Mouse (Mus musculus) heart, embryonic 12.5 days (tissue): Measurements from ENCODE around the gene Ptprt. TPM values are rescaled to one million over a fixed set of nuclear protein-coding genes. Genes with fewer than 3 reads are reported as not detected.

ENCODE experiments used
- ATAC-seq: fragments of 200-750 bp; cut with Nextera tagmentation; 2 replicates; pipeline ENCODE4 v1.8.0; 2017; ENCODE audit warnings: moderate TSS enrichment, moderate library complexity; ENCODE audit not compliant: insufficient number of reproducible peaks, low FRiP score
- H3K27ac ChIP-seq: fragments of 300-500 bp; sonication (generic); 2 replicates; pipeline ENCODE4 v1.5.1; 2016; ENCODE audit warnings: mild to moderate bottlenecking, moderate library complexity; ENCODE audit not compliant: poor library complexity, severe bottlenecking
- H3K27me3 ChIP-seq: fragments of 300-500 bp; sonication (generic); replicated peaks from 2 replicates; pipeline ENCODE4 v1.6.1; 2016; ENCODE audit warnings: mild to moderate bottlenecking, moderate library complexity
- H3K36me3 ChIP-seq: fragments of 300-500 bp; sonication (generic); 2 replicates; pipeline ENCODE4 v1.6.1; 2016; ENCODE audit warnings: mild to moderate bottlenecking, moderate library complexity
- H3K4me1 ChIP-seq: fragments of 300-500 bp; sonication (generic); replicated peaks from 2 replicates; pipeline ENCODE4 v1.6.1; 2016; ENCODE audit warnings: mild to moderate bottlenecking
- H3K4me2 ChIP-seq: fragments of 300-500 bp; sonication (generic); 2 replicates; pipeline ENCODE4 v1.6.1; 2016; ENCODE audit warnings: mild to moderate bottlenecking, moderate library complexity
- H3K4me3 ChIP-seq: fragments of 300-500 bp; sonication (generic); 2 replicates; pipeline ENCODE4 v1.5.1; 2016; ENCODE audit warnings: mild to moderate bottlenecking
- H3K9ac ChIP-seq: fragments of 300-500 bp; sonication (generic); 2 replicates; pipeline ENCODE4 v1.6.1; 2016; ENCODE audit warnings: mild to moderate bottlenecking, moderate library complexity
- H3K9me3 ChIP-seq: fragments of 300-500 bp; sonication (generic); replicated peaks from 2 replicates; pipeline ENCODE4 v1.6.1; 2016; ENCODE audit warnings: mild to moderate bottlenecking, moderate library complexity
- WGBS: fragments of 180-500 bp; shearing (Covaris S2); methylation state at CpG from one replicate; pipeline ENCODE4 v1.1.7; 2016; 5-methylcytosine and 5-hydroxymethylcytosine counted together
- polyA plus RNA-seq: library from polyadenylated mRNA; unstranded; fragments of >200 nt; fragmentation: Nextera tagmentation; extraction: Ambion mirVana; gene quantifications from 2 replicates; pipeline ENCODE4 v1.2.1, GENCODE M21; 2016

The Ptprt gene
- polyA plus RNA-seq, 1 experiment from 2014 or later = 0.55 TPM

DNA sequence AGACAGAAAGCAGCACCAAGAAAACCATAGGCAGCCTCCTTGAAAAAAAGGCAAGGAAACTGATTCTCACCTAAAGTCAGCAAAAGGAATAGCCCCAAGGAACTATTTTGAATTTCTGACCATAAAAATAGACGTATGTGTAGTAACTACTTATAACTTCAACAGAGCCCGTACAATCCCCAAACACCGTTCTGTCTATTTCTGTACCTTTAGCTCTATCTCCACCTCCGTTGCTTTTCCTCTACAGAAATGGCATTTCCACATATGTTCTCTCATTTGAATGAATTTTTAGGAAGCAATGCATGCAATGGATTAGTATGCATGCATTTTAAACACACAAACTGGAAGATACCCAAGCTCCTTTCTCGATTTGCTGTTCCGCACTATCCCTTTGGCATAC lies 715.5 kb downstream of the Ptprt start:
- 86% methylated on average over 6 of the region's 6 CpGs for WGBS
- no peak for ATAC-seq
- no peaks in the 10 kb centered on the region for H3K36me3 ChIP-seq
- no peak overlapping the region for H3K4me2 ChIP-seq
- H3K27me3 ChIP-seq = no peaks in the 10 kb centered on the region
- peaks cover 13% of the 10 kb centered on the region for H3K9me3 ChIP-seq
- H3K27ac ChIP-seq = no peak overlapping the region
- H3K4me1 ChIP-seq = no peaks in the 10 kb centered on the region
- no peak overlapping the region for H3K4me3 ChIP-seq
- no peak overlapping the region for H3K9ac ChIP-seq

DNA sequence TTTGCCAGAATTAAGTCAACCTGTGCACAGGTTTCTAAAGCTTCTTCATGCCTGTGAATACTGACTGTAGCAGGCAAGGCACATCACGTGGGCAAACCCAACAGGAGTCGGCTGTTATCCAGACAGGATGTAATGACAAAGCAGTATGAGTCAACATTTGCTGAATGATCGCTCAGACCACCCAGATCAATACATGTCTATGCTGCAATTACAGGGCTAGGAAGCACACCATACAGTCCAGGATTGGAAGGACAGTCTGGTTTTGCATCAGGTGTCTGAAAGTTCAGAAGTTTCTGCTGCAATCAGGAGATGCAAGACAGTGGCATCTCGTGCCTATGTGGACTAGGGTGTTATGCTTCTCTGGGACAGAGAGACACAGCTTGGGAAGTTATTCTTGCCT lies 716.3 kb downstream of the Ptprt start:
- Histone ChIP-seq H3K27me3 (no peaks in the 10 kb centered on the region), H3K9ac (no peak overlapping the region), H3K4me1 (no peaks in the 10 kb centered on the region), H3K4me2 (no peak overlapping the region), H3K4me3 (no peak overlapping the region), H3K27ac (no peak overlapping the region), H3K36me3 (no peaks in the 10 kb centered on the region), H3K9me3 (peaks cover 13% of the 10 kb centered on the region)
- WGBS = 68% methylated on average over 4 of the region's 4 CpGs
- ATAC-seq = no peak

DNA sequence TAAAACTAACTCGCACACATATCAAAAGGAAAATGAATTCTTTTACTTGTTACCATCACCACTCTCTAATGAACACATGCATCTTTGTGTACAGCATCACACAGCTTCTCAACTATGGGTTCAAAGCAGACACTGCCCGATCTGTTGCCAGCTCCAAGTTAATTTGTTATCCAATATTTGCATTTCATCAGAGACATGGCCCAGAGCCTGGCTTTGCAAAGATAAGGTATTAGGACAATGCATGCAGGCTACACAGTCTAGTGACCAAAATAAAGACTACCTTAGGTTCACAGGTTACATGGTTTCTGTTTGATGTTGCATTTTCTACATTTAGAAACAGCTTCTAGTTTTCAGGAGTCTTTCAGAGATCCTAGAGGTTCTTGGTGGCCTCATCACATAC lies 719.0 kb downstream of the Ptprt start:
- 78% methylated on average over 2 of the region's 2 CpGs for WGBS
- no peak overlapping the region for H3K4me3 ChIP-seq
- H3K27me3 ChIP-seq = no peaks in the 10 kb centered on the region
- H3K4me1 ChIP-seq = no peaks in the 10 kb centered on the region
- H3K9me3 ChIP-seq = peaks cover 13% of the 10 kb centered on the region
- H3K4me2 ChIP-seq = no peak overlapping the region
- no peaks in the 10 kb centered on the region for H3K36me3 ChIP-seq
- no peak overlapping the region for H3K9ac ChIP-seq
- H3K27ac ChIP-seq = no peak overlapping the region
- ATAC-seq = no peak

GRCm38 (mm10) chr2:161907214-161907613 lies 753.7 kb downstream of the Ptprt start:
- H3K27me3 ChIP-seq = no peaks in the 10 kb centered on the region
- H3K4me3 ChIP-seq = no peak overlapping the region
- no peak overlapping the region for H3K4me2 ChIP-seq
- no peaks in the 10 kb centered on the region for H3K9me3 ChIP-seq
- WGBS = 87% methylated on average over 7 of the region's 7 CpGs
- H3K36me3 ChIP-seq = no peaks in the 10 kb centered on the region
- H3K27ac ChIP-seq = no peak overlapping the region
- no peaks in the 10 kb centered on the region for H3K4me1 ChIP-seq
- no peak overlapping the region for H3K9ac ChIP-seq
- no peak for ATAC-seq

- Histone ChIP-seq H3K27me3 (no peaks in the 10 kb centered on the region), H3K4me3 (no peak overlapping the region), H3K9me3 (no peaks in the 10 kb centered on the region), H3K36me3 (no peaks in the 10 kb centered on the region), H3K9ac (no peak overlapping the region), H3K27ac (no peak overlapping the region), H3K4me1 (no peaks in the 10 kb centered on the region), H3K4me2 (no peak overlapping the region)
- 76% methylated on average over 3 of the region's 3 CpGs for WGBS
- no peak for ATAC-seq
Measured at GRCm38 (mm10) chr2:161902196-161902595, 758.8 kb downstream of the Ptprt start.

GRCm38 (mm10) chr2:161884446-161884845 lies 776.5 kb downstream of the Ptprt start:
- Histone ChIP-seq H3K4me3 (no peak overlapping the region), H3K4me1 (no peaks in the 10 kb centered on the region), H3K9me3 (no peaks in the 10 kb centered on the region), H3K4me2 (no peak overlapping the region), H3K27ac (no peak overlapping the region), H3K36me3 (no peaks in the 10 kb centered on the region), H3K9ac (no peak overlapping the region), H3K27me3 (no peaks in the 10 kb centered on the region)
- WGBS = 84% methylated on average over 4 of the region's 4 CpGs
- no peak for ATAC-seq

DNA sequence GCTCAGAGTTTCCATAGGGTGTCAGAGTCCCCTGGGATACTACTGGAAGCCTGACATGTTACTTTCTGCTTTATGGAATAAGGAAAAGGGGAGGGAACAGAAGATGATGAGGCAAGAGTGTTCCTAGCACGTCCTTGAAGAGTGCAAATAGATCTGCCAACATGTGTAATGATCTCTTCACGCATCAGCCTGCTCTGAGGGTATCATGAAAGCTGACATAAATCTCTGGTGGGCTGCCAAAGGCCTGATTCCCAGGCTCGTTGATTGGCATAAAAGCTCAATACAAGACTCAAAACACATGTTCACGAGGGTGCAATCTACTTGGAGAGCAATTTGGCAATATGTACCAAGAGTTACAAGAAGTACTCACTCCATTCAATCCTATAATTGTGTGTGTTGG lies 778.4 kb downstream of the Ptprt start:
- H3K27ac ChIP-seq = no peak overlapping the region
- H3K36me3 ChIP-seq = no peaks in the 10 kb centered on the region
- ATAC-seq = no peak
- no peaks in the 10 kb centered on the region for H3K27me3 ChIP-seq
- no peaks in the 10 kb centered on the region for H3K9me3 ChIP-seq
- no peak overlapping the region for H3K4me3 ChIP-seq
- H3K4me2 ChIP-seq = no peak overlapping the region
- H3K4me1 ChIP-seq = no peaks in the 10 kb centered on the region
- 64% methylated on average over 4 of the region's 4 CpGs for WGBS
- H3K9ac ChIP-seq = no peak overlapping the region

- no peak for ATAC-seq
- WGBS = 81% methylated on average over 3 of the region's 3 CpGs
- H3K36me3 ChIP-seq = no peaks in the 10 kb centered on the region
Measured at GRCm38 (mm10) chr2:161880941-161881340, 780.0 kb downstream of the Ptprt start.

GRCm38 (mm10) chr2:161865231-161865630 lies 795.7 kb downstream of the Ptprt start:
- WGBS = 46% methylated on average over 4 of the region's 4 CpGs
- H3K4me1 ChIP-seq = no peaks in the 10 kb centered on the region
- H3K27ac ChIP-seq = no peak overlapping the region
- H3K4me2 ChIP-seq = no peak overlapping the region
- H3K9me3 ChIP-seq = no peaks in the 10 kb centered on the region
- no peak for ATAC-seq
- H3K36me3 ChIP-seq = no peaks in the 10 kb centered on the region
- H3K4me3 ChIP-seq = no peak overlapping the region
- no peaks in the 10 kb centered on the region for H3K27me3 ChIP-seq
- no peak overlapping the region for H3K9ac ChIP-seq

More at GRCm38 (mm10) chr2:161880941-161881340, 780.0 kb downstream of the Ptprt start:
- Histone ChIP-seq H3K9ac (no peak overlapping the region), H3K9me3 (no peaks in the 10 kb centered on the region), H3K4me3 (no peak overlapping the region), H3K4me2 (no peak overlapping the region), H3K27me3 (no peaks in the 10 kb centered on the region), H3K4me1 (no peaks in the 10 kb centered on the region), H3K27ac (no peak overlapping the region)

DNA sequence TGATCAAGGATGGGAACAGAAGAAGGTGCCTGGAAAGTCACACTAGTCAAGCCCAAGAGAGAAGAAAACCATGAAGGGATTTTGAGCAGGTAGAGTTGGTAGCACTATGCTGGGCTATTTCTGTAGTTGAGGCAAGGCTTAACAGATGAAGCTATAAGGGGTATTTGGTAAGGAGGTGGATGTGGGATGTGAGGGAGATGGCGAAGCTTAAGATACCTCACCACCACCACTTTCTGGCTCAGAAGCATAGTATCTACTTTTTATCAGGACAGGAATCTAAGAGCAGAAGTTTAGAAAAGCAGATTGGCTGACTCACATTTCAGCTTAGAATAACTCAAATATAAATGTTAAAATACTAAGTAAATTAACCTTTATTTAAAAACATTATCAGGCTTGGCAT lies 802.1 kb downstream of the Ptprt start:
- no peak overlapping the region for H3K27ac ChIP-seq
- H3K9me3 ChIP-seq = no peaks in the 10 kb centered on the region
- H3K9ac ChIP-seq = no peak overlapping the region
- no peak for ATAC-seq
- H3K4me3 ChIP-seq = no peak overlapping the region
- no peak overlapping the region for H3K4me2 ChIP-seq
- WGBS = 85% methylated on average over 1 of the region's 1 CpGs
- H3K27me3 ChIP-seq = no peaks in the 10 kb centered on the region
- H3K4me1 ChIP-seq = no peaks in the 10 kb centered on the region
- H3K36me3 ChIP-seq = no peaks in the 10 kb centered on the region

DNA sequence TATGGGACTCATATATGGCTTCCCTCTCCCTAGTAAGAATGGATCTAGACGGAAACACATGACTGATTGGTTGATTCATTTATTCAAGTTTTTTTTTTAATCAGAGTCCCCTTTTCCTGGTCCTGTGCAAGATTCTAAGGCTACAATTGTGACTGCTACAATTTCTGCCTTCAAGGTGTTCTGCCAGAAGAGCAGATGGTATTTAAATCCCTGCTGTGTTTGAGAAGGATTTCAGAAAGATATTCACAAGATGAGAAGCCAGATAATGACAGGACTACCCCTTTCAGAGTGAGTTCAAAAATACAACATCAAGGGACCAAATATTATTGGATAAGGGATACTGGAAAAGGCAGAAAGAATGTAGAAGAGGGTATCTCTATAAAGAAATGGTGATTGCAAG lies 802.6 kb downstream of the Ptprt start:
- 72% methylated on average over 1 of the region's 1 CpGs for WGBS
- H3K9ac ChIP-seq = no peak overlapping the region
- H3K4me2 ChIP-seq = no peak overlapping the region
- H3K4me3 ChIP-seq = no peak overlapping the region
- H3K36me3 ChIP-seq = no peaks in the 10 kb centered on the region
- no peak for ATAC-seq
- no peaks in the 10 kb centered on the region for H3K9me3 ChIP-seq
- no peak overlapping the region for H3K27ac ChIP-seq
- no peaks in the 10 kb centered on the region for H3K4me1 ChIP-seq
- H3K27me3 ChIP-seq = no peaks in the 10 kb centered on the region

DNA sequence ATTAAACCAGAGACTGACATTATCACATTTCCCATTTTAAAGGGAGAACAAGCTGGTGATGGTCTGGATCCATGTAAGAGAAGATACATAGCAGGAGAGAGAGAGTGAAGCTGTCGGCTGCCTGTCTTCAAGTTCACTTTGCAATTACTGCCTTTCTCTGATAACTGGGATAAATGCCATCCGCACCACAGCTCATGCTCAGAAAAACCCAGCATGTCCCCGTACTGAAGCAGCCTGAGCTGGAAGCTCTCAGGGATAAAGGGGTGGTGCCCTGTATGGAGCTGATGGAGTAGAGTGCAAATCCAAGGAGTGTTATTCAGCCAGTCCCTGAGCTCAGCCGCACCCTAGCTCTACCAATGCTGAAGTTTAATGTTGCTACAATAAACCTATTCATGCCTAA lies 825.9 kb downstream of the Ptprt start:
- WGBS = 40% methylated on average over 4 of the region's 4 CpGs
- Histone ChIP-seq H3K4me1 (no peaks in the 10 kb centered on the region), H3K4me3 (no peak overlapping the region), H3K27ac (no peak overlapping the region), H3K27me3 (no peaks in the 10 kb centered on the region), H3K9me3 (no peaks in the 10 kb centered on the region), H3K9ac (no peak overlapping the region), H3K36me3 (no peaks in the 10 kb centered on the region), H3K4me2 (no peak overlapping the region)
- ATAC-seq = no peak
